Mouse (Mus musculus): ENCODE data around the gene Rnf180.
A peak's percentile ranks its signal among the peaks of the same experiment; 100 is the strongest.
"Not testable (repeated sequence)": the region's sequence is repeated elsewhere in the genome, so short reads cannot be mapped to it uniquely, and the experiment has no call there.

Gene Rnf180

DNA sequence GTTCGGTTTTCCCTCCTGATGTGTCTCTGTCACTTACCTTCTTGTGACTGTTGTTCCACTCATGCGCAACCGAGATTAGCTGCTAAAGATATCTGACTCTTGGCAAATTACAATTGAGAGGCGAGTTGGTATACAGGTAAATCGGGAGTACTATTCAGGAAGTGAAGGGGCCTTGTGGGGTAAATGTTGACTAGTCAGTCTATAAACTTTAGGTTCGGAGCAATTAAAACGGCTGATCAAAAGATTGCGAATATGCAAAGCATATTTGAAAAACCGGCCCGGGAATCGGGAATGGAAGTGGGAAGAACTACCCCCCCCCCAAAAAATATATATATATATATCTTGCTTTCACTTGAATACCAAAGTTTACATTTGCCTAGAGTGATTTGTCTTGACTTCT, at the start of gene Rnf180:
Rnf180 (minus strand) TSS at position 101 of the 400 bp plus-strand sequence.
- no peak for DNase-seq

DNA sequence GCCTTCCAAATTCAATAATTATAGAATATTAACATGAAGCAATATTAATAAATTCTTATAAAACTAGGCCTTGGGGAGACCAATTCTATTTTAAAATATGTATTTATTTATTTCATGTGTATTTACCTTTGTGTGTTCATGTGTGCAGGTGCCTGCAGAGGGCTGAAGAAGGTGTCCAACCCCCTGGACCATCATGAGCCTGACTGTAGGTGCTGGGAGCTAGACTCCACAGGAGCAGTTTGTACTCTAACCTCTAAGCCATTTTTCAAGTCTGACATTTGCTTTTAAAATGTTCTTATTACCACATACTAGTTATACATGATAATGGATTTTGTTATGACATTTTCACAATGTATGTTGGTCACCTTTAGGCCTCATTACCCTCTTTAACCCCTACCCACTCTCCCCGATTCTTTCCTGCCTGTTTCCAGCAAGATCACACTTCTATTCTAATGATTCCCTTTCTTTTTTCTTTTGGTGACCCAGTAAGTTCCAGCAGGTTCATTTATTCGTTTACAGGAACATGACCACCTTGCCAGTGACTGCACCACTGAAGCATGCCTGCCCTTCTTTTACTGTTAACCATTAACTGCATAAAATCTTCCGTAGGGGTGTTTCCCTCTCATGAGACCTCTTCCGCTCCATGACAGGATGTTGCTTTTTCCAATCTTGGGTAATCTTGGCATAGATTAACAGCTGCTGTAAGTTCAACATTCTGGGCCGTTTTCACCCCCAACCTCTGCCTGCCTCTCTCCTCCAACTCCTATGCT, 36.8 kb upstream of the Rnf180 start:
- DNase-seq = no peak

DNA sequence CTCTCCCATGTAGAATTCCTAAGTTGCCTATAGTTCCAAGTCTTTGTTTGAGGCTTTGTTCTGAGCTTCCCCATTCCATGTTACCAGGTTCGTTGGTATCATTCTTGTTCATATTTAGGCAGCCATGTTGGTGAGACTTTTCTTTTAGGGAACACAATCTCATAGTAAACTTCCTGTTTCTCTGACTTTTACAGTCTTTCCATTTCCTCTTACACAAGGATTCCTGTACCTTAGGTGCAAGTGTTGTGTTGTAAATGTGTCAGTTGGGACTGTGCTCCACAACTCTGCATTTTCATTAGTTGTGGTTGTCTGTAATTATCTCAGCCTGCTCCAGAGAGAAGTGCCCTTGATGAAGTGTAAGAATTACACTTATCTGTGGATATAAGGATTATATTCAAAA, 32.3 kb upstream of the Rnf180 start:
- DNase-seq = no peak

DNA sequence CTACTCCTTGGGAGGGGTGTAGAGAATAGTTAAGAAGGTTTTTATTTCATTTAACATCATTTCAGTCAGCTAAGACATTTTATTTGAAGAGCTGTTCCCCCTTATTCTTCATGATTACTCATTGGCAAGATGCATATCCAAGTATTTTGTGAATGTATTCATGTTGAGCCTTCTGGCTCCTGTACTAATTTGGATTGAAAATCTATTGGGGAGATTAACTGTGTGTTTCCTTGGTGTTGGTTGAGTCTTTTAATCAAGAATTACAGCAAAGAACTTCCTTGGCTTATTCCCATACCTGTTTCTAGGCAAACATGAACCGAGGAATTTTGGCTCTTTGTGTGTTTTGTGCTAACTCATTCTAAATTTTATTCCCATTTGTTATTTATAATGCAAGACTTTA, 22.3 kb upstream of the Rnf180 start:
- no peak for DNase-seq

DNA sequence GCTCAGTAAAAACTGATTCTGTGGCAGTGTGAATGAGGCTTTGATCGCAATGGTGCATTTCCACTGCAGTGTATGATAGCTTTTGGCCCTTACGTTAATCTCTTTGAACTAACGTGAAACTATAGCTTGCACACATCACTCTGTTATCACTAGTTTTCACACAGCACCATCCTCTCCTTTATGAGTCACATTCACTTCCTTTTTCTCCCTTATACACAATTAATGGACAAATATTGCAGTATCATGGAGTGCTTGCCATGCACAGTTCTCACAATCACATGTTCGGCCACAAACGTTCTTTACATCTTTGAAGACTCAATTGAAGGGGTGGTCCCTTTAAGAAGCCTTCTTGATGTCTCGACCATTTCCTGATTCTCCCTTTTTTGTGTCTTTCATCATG, 21.4 kb upstream of the Rnf180 start:
- DNase-seq = no peak

DNA sequence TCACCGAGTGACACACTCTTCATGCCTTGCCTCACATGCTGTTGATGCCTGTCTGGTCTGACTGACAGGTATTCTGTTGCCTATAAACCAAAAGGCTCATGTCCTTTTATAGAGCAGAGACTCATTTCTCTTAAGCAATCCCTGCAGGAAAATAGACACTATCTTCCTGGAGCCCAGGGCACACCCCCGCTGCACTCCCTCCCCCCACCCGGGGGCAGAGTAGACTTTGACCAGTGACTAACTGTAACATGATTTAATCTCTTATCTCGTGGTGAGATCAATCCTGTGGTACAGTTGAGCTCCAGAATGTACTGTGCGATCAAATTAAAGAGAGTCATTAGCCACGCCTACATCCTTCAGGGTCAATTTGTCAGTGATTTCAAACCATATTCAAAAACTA, 18.1 kb upstream of the Rnf180 start:
- no peak for DNase-seq

DNA sequence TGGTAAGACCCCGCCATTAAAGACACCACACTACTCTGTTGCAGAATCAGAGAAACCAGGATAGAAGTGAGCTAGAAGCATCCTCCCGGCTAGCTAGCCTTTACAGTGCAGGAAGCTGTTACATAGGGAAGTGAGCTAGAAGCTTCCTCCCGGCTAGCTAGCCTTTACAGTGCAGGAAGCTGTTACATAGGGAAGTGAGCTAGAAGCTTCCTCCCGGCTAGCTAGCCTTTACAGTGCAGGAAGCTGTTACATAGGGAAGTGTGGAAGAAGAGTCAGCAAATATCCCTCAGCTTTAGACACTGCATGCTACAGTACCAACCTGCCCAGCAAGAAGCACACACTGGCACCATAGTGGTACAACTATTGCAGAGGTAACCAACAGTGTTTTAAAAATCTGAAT, 15.9 kb upstream of the Rnf180 start:
- not testable (repeated sequence) for DNase-seq

DNA sequence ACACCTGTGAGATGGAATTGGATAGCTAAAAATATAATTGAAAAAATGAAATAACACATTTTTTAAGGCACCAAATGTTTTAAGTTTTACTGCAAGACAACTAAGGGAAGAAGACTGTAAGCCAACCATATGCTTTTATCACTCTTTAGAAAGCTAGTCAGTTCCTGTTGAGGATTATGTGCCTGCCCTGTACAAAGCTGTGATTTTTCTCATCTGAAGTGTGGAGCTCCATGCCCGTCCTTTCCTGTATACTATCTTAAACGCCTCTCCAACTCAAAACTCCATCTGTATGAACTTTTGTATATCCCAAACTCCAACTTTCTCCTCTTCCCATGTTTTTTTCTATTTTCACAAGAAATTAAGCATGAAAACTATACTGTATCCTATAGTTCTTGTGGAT, 10.9 kb upstream of the Rnf180 start:
- no peak for DNase-seq

DNA sequence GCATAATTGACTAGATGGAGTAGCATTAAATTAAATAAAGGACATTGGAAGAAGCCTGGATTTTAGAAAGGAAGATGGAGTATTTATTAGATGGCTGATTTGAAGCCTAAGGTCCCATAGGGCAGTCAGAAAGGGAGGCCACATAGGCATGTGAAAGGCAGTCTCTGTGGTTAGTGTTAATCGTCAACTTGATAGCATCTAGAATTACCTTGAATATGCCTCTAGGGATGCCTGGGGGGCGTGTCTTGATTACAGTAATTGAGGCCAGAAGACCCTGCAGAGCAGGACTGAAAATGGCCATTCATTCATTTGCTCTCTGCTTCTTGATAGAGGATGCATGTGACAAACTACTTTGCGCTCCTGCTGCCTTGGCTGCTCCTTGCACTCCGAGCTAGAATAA, 9.4 kb upstream of the Rnf180 start:
- DNase-seq = no peak

DNA sequence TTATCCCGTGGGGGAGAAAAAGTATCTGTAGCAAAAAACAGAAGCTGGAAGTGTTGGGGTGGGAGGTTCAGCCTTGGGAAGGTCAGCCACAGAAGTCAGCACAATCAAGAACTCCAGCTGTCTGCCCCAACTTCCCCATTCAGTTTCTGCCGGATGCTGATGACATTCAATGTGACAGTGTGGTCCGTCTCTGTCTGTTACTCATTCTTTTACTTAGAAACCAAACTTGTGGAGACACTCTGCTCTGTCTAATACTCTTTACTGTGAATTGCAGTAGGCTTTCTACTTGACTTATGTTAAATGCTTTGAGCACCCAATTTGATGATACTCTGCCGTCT, 5.4 kb upstream of the Rnf180 start:
- no peak for DNase-seq

DNA sequence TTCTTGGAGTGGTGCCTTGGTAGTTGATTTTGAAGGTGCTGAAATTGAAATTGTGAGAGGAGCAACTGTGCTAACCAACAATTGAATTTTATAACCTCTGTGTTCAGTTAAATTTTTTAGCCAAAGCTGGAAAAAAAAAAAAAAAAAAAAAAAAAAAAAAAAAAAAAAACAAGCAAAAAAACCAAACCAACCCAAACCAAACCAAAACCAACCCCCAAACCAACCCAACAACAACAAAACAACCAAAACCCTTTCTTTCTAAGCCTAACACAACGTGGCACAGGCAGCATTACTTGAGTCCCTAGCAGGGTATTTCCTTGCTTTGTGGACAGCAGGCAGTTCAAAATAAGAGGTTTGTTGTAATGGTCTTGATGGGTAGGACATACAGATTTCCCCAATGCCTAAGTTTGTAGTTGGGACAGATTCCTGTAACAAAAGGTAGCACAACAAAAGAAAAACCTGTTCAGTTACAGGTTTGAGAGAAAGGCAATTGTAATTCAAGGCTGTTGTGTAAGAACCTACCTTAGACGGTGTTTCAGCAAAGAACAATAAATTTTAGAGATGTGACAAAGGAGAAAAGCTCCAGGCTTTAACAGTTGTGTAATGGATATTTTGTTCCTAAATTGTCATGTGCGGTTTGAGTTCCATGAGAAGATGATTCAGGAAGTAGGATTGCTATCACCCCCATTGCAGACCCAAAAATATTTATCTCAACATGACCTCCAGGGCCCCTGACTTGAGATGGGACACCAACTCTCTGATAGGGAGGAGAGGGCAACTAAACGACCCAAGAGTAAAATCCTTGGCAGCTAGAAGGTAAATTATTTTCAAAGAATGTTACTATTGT, 4.8 kb upstream of the Rnf180 start:
- DNase-seq = no peak

DNA sequence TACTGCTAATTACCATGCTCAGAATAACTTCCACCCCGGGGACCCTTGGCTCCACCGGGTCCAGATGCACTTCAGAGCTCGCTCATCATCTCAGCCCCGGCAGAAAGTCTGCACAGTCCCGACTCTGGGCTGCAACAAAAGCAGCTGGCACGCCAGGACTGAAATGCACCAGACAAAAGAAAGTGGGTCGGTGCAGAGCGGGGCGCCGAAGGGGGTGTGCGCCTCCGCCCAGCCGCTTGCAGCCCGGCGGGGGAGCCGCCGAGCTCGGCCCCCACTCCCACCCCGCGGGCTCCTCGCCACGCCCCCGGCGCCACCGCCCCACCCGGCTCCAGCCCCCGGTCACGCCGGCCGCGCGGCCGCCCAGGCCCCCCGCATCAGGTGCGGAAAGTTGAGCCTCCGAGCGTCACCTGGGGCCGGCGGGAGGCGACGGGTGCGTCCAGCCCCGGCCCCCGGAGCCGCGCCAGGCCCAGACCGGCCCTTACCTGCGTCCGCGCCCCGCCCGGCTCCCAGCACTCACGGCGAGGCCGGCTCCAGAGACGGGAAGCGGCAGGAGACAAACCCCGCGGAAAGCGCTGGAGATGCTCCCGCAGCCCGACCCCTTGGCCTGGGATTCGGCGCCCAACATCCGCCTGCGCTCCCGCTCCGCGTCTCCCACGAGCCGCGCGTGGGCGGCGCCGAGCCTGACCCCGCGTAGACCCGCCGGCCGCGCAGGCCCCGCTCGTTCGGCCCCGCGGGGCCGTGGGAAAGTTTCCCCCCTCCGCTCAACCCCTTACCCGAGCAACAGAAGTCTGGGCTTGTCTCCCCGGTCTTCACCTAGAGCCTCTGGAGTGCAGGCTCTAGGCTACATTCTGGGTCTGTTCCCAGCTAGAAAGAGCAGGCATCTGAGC, 591 bp downstream of the Rnf180 start:
- peak; percentile 72 to 75 for DNase-seq

DNA sequence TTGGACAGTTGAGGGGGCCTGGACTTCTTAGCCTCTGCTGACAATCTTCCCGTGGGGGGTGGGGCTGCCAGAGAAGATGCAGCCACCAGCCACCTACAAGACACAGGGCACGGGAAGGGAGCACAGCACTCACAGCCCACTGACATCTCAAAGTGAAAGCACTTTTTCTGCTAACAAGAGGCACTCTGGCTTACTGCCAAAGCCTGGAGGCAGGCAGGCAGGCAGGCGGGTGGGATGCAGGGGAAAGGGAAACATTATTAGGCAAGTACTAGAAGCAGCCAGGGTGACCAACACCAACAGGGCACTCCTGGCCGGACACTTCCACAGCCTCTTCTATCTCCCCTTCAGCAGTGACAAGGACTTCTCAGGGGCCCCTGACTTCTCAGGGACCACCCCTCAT, 2.8 kb downstream of the Rnf180 start:
- DNase-seq = peak; percentile 73 to 74

DNA sequence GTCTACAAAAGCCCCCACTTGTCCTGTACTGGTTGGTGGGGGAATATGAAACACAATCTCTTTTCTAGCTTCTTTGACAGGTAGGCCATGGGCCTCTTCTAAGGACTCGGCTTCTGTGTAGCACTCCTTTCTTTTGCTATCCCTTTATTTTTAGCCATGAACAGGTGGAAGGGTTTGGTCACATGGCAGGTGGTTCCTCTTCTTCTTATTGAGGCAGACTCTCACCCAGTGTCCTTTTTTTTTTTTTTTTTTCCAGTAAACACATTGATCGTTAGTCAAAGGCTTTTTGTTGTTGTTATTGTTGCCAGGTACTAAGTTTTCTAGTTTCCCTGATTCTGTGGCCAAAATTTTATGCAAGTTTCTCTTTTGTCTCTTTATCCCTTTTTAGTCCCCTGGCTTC, 4.0 kb downstream of the Rnf180 start:
- DNase-seq = no peak

DNA sequence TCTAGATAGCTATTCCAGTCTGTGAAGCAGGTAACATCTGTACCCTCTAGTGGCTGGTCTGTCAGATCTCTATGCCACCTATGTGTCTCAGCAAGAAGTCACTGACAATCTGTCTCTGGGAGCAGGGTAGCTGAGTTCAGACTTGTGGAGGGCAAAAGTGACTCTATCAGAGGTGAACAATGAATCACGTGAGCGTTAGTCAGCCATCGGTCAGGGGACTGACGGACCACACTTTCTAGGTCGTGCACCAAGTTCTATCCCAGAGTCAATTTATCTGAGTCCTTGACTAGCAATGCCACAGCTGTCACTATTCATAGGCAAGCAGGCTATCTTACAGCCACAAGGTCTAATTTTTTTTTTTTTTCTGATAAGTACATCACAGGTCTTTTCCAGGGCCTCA, 4.6 kb downstream of the Rnf180 start:
- DNase-seq = no peak

DNA sequence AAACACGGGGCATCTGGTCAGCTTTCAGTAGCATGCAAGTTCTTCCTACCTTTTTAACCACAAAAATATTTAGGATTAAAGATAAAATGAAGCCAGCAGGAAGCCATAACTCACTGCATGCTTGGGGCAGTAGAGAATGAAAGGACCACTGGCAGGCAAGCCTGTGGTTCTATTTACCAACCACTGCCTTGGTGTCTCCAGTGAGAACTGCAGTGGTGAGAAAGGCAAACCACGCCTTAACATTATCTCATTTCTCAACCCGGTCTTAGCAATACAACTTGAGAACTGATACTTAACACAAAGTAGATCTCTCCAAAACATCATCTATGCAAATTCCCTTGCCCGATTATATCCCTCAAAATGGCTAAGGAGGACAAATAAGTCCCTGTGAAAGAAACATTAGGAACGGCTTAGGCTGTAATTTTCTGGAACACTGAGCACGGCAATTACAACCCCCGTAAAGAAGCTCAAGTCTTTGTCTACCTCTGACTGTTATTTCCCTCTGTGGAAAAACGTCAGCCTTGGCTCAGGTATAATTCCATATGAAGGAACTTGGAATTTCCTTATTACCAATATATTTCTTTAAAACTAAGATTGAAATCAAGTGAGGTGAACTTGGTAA, 15.1 kb downstream of the Rnf180 start:
- no peak for DNase-seq

DNA sequence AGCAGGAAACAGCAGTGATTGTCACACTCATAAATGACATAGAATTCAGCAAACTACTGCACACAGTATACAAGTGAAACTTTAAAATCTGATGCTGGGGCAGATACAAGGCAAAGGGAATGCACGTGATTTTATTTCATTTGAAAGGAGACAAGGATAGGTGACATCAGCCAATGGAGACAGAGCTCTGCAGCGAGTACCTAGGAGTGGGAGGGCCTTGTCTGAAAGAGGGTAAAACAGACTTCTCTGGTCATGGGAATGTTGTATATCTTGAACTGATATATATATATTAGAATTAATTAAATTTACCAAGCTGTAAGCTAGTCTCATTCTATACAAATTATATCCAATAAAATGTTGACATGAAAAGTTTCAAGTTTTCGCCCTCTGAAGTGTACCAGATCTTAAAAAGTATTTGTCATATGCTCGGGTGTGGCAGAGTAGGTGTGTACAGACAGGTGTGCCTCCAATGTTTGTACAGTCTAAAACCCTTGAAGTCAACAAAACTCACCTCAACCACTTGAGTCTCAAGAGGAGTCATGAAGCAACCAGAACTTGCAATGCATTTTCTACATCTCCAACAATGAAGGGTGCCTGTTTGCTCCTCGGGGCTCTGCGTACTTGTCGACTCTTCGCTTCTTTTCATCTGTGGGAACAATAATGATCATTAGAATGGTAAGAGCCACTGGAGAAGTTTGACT, 24.1 kb downstream of the Rnf180 start:
- DNase-seq = no peak

DNA sequence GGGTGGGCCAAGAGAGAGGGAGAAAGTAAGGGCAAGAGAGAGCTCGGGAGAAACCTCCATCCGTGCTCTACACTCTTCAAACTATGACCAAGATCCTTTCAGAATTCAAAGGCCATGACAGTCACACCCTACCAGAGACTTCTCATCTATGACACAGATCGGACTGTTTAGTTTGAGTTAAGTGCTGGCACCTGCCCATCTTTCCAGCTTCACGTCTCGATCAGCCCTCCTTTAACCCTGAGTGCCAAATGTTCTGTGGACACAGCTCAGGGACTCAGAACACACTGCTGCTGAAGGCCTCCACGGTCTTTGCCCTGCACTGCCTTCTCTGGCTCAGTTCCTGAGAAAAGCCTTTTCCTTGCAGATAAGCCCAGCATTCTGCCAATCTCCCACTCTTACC, 27.2 kb downstream of the Rnf180 start:
- DNase-seq = peak in 1 of 2 experiments; percentile 6

DNA sequence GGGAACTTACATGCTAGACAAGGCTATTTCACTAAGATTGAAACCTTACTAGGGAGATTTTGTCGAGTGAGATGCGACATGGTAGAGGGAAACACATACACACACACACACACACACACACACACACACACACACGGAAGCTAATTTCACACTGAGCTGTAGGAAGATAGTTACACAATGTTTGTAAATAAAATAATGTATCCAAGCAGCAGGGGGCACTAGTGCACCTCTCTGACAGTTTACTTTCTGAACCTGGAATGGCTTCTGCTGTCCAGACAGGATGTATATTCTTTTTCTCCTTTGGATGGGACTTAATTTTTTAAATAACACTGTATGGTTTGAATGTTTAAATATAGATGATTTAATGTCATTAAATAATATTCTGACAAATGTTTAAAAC, 27.9 kb downstream of the Rnf180 start:
- peak; percentile 62 to 77 for DNase-seq

DNA sequence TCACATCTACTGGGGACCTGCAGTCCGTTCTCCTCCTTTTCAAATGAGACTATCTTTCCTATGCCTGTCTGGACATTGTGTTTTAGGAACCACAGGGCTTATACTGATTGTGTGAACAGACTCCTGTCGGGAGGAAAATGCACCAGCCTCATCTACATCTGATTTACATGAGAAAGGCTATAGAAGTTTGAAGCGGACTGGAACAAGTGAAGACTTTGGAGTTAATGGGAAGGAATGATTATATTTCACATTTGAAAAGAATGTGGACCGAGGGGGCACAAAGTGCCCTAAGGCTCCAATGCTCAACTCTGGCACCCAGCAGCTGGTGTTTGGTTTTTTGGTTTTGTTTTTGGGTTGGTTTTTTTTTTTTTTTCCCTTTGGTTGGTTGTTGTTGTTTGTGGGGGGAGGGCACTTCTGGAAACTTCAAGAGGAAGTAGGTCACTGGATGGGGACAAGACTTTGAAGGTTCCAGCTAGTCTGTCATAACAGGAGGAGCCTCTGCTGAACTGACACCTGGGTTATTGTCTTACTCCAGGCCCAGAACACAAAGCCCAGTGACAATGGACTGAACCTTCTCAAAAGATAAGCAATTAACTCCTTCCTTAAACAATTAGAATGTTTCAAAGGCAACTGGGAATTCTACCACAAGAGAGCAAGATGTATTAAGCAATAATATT, 37.7 kb downstream of the Rnf180 start:
- no peak for DNase-seq

DNA sequence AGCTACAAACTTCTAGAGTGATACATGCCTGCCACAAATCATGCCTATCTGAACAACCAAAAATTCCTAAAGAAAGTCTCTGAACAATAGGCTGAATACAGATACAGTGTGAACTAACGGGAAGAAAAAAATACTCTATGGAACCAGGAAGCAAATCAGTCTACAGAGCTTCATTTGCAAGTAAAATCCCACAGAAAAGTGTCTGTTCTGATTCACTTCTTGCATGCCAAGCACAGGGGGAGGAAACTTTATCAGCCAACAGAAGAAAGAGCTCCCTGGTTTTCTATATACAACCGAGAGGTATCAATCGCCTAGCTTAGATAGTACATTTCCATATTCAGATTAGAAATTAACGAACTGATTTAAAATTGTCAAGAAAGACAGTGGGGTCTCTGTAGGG, 43.8 kb downstream of the Rnf180 start:
- no peak for DNase-seq

DNA sequence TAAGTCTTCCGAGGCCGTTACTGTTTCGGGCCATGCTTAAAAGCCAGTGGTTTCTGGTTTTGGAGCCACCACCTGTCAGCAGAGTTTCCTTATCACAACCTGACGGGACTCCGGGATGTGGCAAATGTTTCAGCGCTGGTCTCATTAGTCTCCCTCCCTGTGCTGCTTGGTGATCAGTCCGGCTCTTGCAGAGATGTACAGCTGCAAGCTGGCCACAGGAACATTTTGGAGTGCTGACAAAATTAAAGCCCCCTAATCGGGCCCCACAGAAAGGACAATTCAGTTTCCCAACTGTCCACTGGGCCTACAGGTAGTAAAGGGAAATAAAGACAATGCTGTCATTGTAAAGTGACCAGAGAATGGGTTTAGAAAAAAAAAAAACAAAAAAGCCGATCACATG, 44.4 kb downstream of the Rnf180 start:
- DNase-seq = peak; percentile 10

All from cerebellum, postnatal 10 days (tissue).